Mouse (Mus musculus) neural tube, postnatal 0 days (tissue): ENCODE results near the gene Tomm20. TPM values are rescaled to one million over a fixed set of nuclear protein-coding genes. Genes with fewer than 3 reads are reported as not detected.

ENCODE experiments used
- polyA plus RNA-seq: library from polyadenylated mRNA; unstranded; fragments of >200 nt; fragmentation: Nextera tagmentation; extraction: Ambion mirVana; gene quantifications from 2 replicates; pipeline ENCODE4 v1.2.1, GENCODE M21; 2015

Gene Tomm20
- 234 and 235 TPM in 2 replicates for polyA plus RNA-seq

DNA sequence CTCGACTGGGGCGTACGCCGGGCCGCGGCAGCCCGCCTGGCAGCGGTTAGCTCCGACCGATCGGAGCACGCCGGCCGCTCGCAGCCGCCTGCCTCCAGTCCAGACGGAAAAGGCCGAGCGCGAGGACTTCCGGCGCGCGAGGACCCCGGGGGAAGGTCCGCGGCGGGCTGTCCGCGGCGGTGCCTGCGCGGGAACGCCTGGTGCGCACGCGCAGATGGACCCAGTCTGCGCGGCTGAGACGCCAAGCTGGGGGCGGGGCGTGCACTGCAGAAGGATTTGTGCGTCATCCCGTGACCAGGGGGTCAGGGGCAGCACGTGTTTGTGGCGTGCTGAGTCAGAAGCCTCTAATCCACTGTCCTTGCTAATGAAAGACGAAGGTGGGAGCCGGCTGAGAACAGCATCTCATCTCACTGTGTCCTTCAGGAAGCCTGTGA, at the start of gene Tomm20:
TSS of gene Tomm20 (minus strand) at position 115 of the 434 bp plus-strand sequence.

DNA sequence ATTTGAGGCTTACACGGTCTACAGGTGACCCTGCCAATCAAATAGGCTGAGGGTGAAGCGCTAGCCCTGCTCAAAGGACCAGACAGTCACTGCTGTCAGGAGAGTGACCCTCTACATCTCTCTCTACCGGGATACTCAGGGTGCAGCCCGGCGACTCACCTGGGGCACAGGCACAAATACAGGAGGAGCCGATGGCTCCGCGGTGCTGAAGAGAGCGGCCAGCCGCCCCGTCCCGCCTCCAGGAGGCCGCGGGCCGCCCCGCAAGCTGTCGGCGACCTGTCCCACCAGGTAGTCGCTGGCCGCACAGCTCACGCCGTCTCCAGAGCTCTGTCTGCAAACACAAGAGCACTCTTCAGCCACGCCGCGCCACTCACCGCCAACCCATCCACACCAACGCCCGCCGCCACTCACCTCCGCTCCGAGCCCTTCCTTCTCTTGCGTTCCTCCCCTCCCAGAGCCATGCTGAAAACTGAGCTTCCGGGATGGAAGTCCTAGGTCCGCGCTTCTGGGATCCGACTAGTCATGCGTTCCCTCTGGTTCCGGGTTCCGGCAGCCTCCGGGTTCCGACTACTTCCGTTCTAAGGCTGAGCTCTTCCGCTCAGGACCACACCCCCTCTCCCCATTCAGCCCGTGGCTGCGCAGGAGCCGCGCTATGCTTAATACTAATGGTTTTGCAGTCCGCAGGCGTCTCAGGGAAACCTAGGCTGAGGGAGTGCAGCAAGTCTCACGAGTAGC, 25.1 kb upstream of the Tomm20 start, which contains the start of gene Rbm34:
TSS of gene Rbm34 (minus strand) at position 493 of the 735 bp plus-strand sequence.

Other genes with a start within 250 kb of the Tomm20 start
- 23.7 and 26.7 TPM in 2 replicates for gene Rbm34, start 25.2 kb upstream of the Tomm20 start, polyA plus RNA-seq
- 11.3 and 12.5 TPM in 2 replicates for gene Pard3, start 118.0 kb upstream of the Tomm20 start, polyA plus RNA-seq